Mouse (Mus musculus): Measurements from ENCODE around the gene Ccer1. TPM values are rescaled to one million over a fixed set of nuclear protein-coding genes. Genes with fewer than 3 reads are reported as not detected.

The Ccer1 gene
- polyA plus RNA-seq (2014; fragmentation: Illumina TruSeq; extraction: RNeasy Lipid Tissue Mini Kit (QIAGEN cat#74804); ENCODE audit: low read depth, low replicate concordance) = 5.5 TPM

DNA sequence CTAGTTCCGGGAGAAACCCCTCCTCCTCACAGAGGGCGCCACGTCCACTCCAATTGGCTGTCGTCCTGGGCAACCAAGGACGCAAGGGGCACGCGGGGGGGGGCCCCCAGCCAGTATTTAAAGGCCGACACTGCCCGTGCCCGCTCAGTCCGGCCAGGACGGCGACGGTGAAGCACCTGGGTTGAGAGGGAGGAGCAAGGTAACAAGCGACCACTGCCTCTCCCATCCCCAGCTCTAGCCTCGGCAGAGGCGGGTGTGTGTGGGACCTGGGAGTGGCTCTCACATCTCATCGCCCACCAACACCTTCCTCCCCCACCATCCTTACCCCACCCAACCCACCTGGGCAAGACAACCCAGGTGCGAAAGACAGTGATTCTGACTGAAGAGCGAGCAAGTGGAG, at the start of gene Ccer1:
Gene Ccer1 (plus strand): TSS at position 147 of the 400 bp plus-strand sequence.

DNA sequence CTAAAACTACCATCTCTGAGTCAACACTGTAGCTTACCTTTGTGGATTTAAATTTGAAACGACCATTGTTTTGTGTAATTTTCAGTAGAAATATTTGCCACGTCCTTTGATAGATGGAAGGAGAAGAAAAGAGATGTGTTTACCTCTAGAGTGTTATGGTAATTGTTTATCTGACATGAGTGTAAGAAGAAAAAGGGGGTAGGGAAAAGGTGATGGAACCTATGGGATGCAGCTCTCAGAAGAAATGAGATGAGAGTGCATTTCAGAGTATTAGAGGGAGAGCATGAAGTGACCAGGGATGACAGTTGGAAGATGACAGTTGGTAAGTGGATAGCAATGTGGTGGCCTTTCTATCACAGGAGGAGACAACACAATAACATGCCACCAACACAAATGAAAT, 49.1 kb upstream of the Ccer1 start, which contains the start of gene Epyc:
Gene Epyc (plus strand): TSS at position 301 of the 400 bp plus-strand sequence.

DNA sequence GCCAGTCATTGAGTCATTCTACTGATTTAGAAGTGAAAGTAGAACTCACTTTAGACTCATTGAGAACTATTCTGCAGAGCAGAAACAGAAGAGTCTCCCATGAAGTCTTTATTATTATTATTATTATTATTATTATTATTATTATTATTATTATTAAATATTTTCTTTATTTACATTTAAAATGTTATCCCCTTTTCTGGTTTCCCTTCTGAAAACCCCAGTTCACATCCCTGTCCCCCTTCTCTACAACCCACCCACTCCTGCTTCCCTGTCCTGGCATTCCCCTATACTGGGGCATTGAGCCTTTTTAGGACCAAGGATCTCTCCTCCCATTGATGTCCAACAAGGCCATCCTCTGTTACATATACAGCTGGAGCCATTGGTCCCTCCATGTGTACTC, 33.8 kb downstream of the Ccer1 start, which contains the start of gene C030005K15Rik:
Gene C030005K15Rik (minus strand): TSS at position 101 of the 400 bp plus-strand sequence.

Other genes starting within 250 kb of the Ccer1 start
- 1,068 TPM for gene Dcn, start 213.4 kb upstream of the Ccer1 start, polyA plus RNA-seq (2014; fragmentation: Illumina TruSeq; extraction: RNeasy Lipid Tissue Mini Kit (QIAGEN cat#74804); ENCODE audit: low read depth, low replicate concordance)
- gene Lum, start 127.9 kb upstream of the Ccer1 start, polyA plus RNA-seq (2014; fragmentation: Illumina TruSeq; extraction: RNeasy Lipid Tissue Mini Kit (QIAGEN cat#74804); ENCODE audit: low read depth, low replicate concordance) = 61.5 TPM
- gene Kera, start 86.2 kb upstream of the Ccer1 start, polyA plus RNA-seq (2014; fragmentation: Illumina TruSeq; extraction: RNeasy Lipid Tissue Mini Kit (QIAGEN cat#74804); ENCODE audit: low read depth, low replicate concordance) = not detected
- gene Epyc, start 49.0 kb upstream of the Ccer1 start, polyA plus RNA-seq (2014; fragmentation: Illumina TruSeq; extraction: RNeasy Lipid Tissue Mini Kit (QIAGEN cat#74804); ENCODE audit: low read depth, low replicate concordance) = 5.0 TPM
- gene C030005K15Rik, start 33.7 kb downstream of the Ccer1 start, polyA plus RNA-seq (2014; fragmentation: Illumina TruSeq; extraction: RNeasy Lipid Tissue Mini Kit (QIAGEN cat#74804); ENCODE audit: low read depth, low replicate concordance) = not detected